ENCODE assay signal across 10 mouse cellular contexts in genomic region chr17:84031381-84031780, GRCm38 (mm10).
DNase-seq lines count a peak whose midpoint lies in the region; ATAC-seq lines count a peak whose summit lies in the region.
"Had no signal": no experiment of that assay in that cellular context is flagged by ENCODE, and none has a peak within 500 bp of the region (broad histone marks: within the 10 kb centered on the region; RNA-seq: fewer than 3 reads in every experiment).

No protein-coding gene starts in this region.

- H3K4me3 ChIP-seq in heart, embryonic 12.5 days: no peak overlapping the region
- H3K4me3 ChIP-seq in embryonic facial prominence, embryonic 12.5 days: no peak overlapping the region
- no peak overlapping the region for H3K4me3 ChIP-seq in intestine, embryonic 16.5 days (ENCODE audit: low read length)
- H3K4me3 ChIP-seq: hindbrain, embryonic 15.5 days had no signal

- no peaks in the 10 kb centered on the region for H3K27me3 ChIP-seq in heart, embryonic 12.5 days (replicated peaks)
- no peaks in the 10 kb centered on the region for H3K27me3 ChIP-seq in embryonic facial prominence, embryonic 12.5 days
- H3K27me3 ChIP-seq in intestine, embryonic 16.5 days (replicated peaks; ENCODE audit: control insufficient read depth, insufficient read depth, low read length): no peaks in the 10 kb centered on the region
- H3K27me3 ChIP-seq: hindbrain, embryonic 15.5 days had no signal

- H3K9me3 ChIP-seq in heart, embryonic 12.5 days (replicated peaks): peaks cover 3% of the 10 kb centered on the region
- H3K9me3 ChIP-seq in embryonic facial prominence, embryonic 12.5 days: no peaks in the 10 kb centered on the region
- no peaks in the 10 kb centered on the region for H3K9me3 ChIP-seq in intestine, embryonic 16.5 days (ENCODE audit: control insufficient read depth, low read length)
- H3K9me3 ChIP-seq: hindbrain, embryonic 15.5 days had no signal

- H3K36me3 ChIP-seq in heart, embryonic 12.5 days: no peaks in the 10 kb centered on the region
- H3K36me3 ChIP-seq in embryonic facial prominence, embryonic 12.5 days: no peaks in the 10 kb centered on the region
- H3K36me3 ChIP-seq in intestine, embryonic 16.5 days (ENCODE audit: control insufficient read depth, insufficient read depth, low read length): no peaks in the 10 kb centered on the region
- H3K36me3 ChIP-seq: hindbrain, embryonic 15.5 days had no signal

- H3K9ac ChIP-seq in heart, embryonic 12.5 days: no peak overlapping the region
- no peak overlapping the region for H3K9ac ChIP-seq in embryonic facial prominence, embryonic 12.5 days
- H3K9ac ChIP-seq in intestine, embryonic 16.5 days (ENCODE audit: low read depth, low read length): no peak overlapping the region
- H3K9ac ChIP-seq: hindbrain, embryonic 15.5 days had no signal

- no peak overlapping the region for H3K4me2 ChIP-seq in heart, embryonic 12.5 days
- no peak overlapping the region for H3K4me2 ChIP-seq in embryonic facial prominence, embryonic 12.5 days (replicated peaks)
- no peak overlapping the region for H3K4me2 ChIP-seq in intestine, embryonic 16.5 days (ENCODE audit: low read depth, low read length)
- H3K4me2 ChIP-seq: hindbrain, embryonic 15.5 days had no signal

- WGBS in heart, embryonic 12.5 days: 70% methylated on average over 6 of the region's 6 CpGs
- WGBS in embryonic facial prominence, embryonic 12.5 days: 29% methylated on average over 6 of the region's 6 CpGs
- 63% methylated on average over 6 of the region's 6 CpGs for WGBS in intestine, embryonic 16.5 days

- DNase-seq in heart, adult 9 months (ENCODE audit: low spot score in 2 of 2): peak; percentile 49 to 76
- peak; percentile 36 for DNase-seq in NIH3T3 (ENCODE audit: low read depth)
- DNase-seq in cerebellum, adult 8-10 months: no peak
- no peak for DNase-seq in adrenal gland, adult 8-10 months
- DNase-seq: lung, postnatal 36 days had no signal

- H3K27ac ChIP-seq in heart, embryonic 12.5 days (ENCODE audit: poor library complexity, severe bottlenecking): no peak overlapping the region
- peak overlapping the region; percentile 61; the same call in 1 of the 2 replicates for H3K27ac ChIP-seq in embryonic facial prominence, embryonic 12.5 days
- H3K27ac ChIP-seq in intestine, embryonic 16.5 days (ENCODE audit: low read length): peak overlapping the region; percentile 58
- H3K27ac ChIP-seq: hindbrain, embryonic 15.5 days had no signal

- H3K4me1 ChIP-seq in heart, embryonic 12.5 days (replicated peaks): peaks cover 25% of the 10 kb centered on the region
- peaks cover 39% of the 10 kb centered on the region for H3K4me1 ChIP-seq in embryonic facial prominence, embryonic 12.5 days
- H3K4me1 ChIP-seq in intestine, embryonic 16.5 days (ENCODE audit: control insufficient read depth, insufficient read depth, low read length): peaks cover 46% of the 10 kb centered on the region

- ATAC-seq in heart, embryonic 12.5 days (ENCODE audit: insufficient number of reproducible peaks, low FRiP score): no peak
- no peak for ATAC-seq in embryonic facial prominence, embryonic 12.5 days (ENCODE audit: insufficient number of reproducible peaks, insufficient read depth, low FRiP score, low TSS enrichment)
- no peak for ATAC-seq in intestine, embryonic 16.5 days
- ATAC-seq in inflammation-experienced regulatory T-cells, adult 6 months: no peak

Comparison
In these comparisons a context has a peak if more than half of its experiments do, and no peak if none do; other contexts are left out.
1. DNase-seq: peak in heart, adult 9 months (2 of 2) and NIH3T3 (single experiment); none in cerebellum, adult 8-10 months (single experiment) and adrenal gland, adult 8-10 months (single experiment).